In genomic region chr5:108473737-108474136, GRCm38 (mm10) we compare ENCODE assay signal across 19 mouse cellular contexts. TPM values are rescaled to one million over a fixed set of nuclear protein-coding genes. Genes with fewer than 3 reads are reported as not detected.
"Had no signal": no experiment of that assay in that cellular context is flagged by ENCODE, and none has a peak within 500 bp of the region (broad histone marks: within the 10 kb centered on the region; RNA-seq: fewer than 3 reads in every experiment).

No protein-coding gene starts in this region.

- H3K4me3 ChIP-seq: liver, embryonic 12.5 days; midbrain, embryonic 10.5 days; midbrain, embryonic 13.5 days; myocyte; neural tube, embryonic 13.5 days; neural tube, embryonic 15.5 days had no signal

- H3K4me2 ChIP-seq: liver, embryonic 12.5 days; lung, embryonic 14.5 days; midbrain, embryonic 13.5 days; neural tube, embryonic 13.5 days; neural tube, embryonic 15.5 days had no signal

- H3K9ac ChIP-seq: liver, embryonic 12.5 days; liver, embryonic 14.5 days; lung, embryonic 14.5 days; midbrain, embryonic 13.5 days; neural tube, embryonic 13.5 days; neural tube, embryonic 15.5 days had no signal

- ATAC-seq: liver, embryonic 12.5 days; midbrain, embryonic 13.5 days; midbrain, embryonic 16.5 days had no signal

- H3K27ac ChIP-seq: liver, embryonic 12.5 days; liver, embryonic 14.5 days; midbrain, embryonic 10.5 days; midbrain, embryonic 13.5 days; neural tube, embryonic 13.5 days; neural tube, embryonic 15.5 days had no signal

- DNase-seq: lung, embryonic 14.5 days; retina, postnatal 1 day; right cerebral cortex, adult 18-20 months; right cerebral cortex, postnatal 25 days; right cerebral cortex, postnatal 4 days; spleen, adult 18-20 months; thymus, adult 18-20 months; thymus, postnatal 14 days; thymus, postnatal 36 days had no signal

- H3K9me3 ChIP-seq: liver, embryonic 12.5 days; midbrain, embryonic 10.5 days; midbrain, embryonic 13.5 days; neural tube, embryonic 13.5 days; neural tube, embryonic 15.5 days had no signal

- H3K4me1 ChIP-seq: midbrain, embryonic 10.5 days; midbrain, embryonic 13.5 days had no signal

- H3K27me3 ChIP-seq: liver, embryonic 12.5 days; midbrain, embryonic 13.5 days; neural tube, embryonic 13.5 days; neural tube, embryonic 15.5 days had no signal

RNA-seq across cellular contexts. Expression of gene Mfsd7a, which starts 25.0 kb away (rescaled TPM):
- total RNA-seq: megakaryocyte-erythroid progenitor cell, adult 5-6 weeks had no signal
- polyA plus RNA-seq: lung, embryonic 14.5 days; midbrain, embryonic 13.5 days; neural tube, embryonic 11.5 days had no signal
